In genomic region chr13:4656277-4657146, GRCm38 (mm10) we compare ENCODE assay signal across 20 mouse cellular contexts. TPM values are rescaled to one million over a fixed set of nuclear protein-coding genes. Genes with fewer than 3 reads are reported as not detected.
DNase-seq lines count a peak whose midpoint lies in the region; ATAC-seq lines count a peak whose summit lies in the region.
"Had no signal": no experiment of that assay in that cellular context is flagged by ENCODE, and none has a peak within 500 bp of the region (broad histone marks: within the 10 kb centered on the region; RNA-seq: fewer than 3 reads in every experiment).

No protein-coding gene starts in this region.

- H3K4me3 ChIP-seq in heart, embryonic 16.5 days (ENCODE audit: low read length): no peak overlapping the region
- H3K4me3 ChIP-seq in heart, embryonic 12.5 days: no peak overlapping the region
- H3K4me3 ChIP-seq in midbrain, embryonic 11.5 days (ENCODE audit: low read depth, low read length): no peak overlapping the region
- no peak overlapping the region for H3K4me3 ChIP-seq in midbrain, embryonic 10.5 days
- H3K4me3 ChIP-seq in midbrain, embryonic 15.5 days: no peak overlapping the region
- no peak overlapping the region for H3K4me3 ChIP-seq in forebrain, embryonic 11.5 days (ENCODE audit: low read depth, low read length)
- H3K4me3 ChIP-seq: hindbrain, embryonic 12.5 days; left cerebral cortex, adult 2 months; limb, embryonic 12.5 days; liver, embryonic 12.5 days had no signal

- ATAC-seq in heart, embryonic 16.5 days (replicated peaks; ENCODE audit: extremely low read depth, insufficient read depth, low FRiP score): no peak
- no peak for ATAC-seq in heart, embryonic 12.5 days (ENCODE audit: insufficient number of reproducible peaks, low FRiP score)
- ATAC-seq in midbrain, embryonic 11.5 days (ENCODE audit: low FRiP score): peak; percentile 73; the same call in 1 of the 2 replicates
- peak; percentile 83 for ATAC-seq in midbrain, embryonic 15.5 days (replicated peaks)
- no peak for ATAC-seq in forebrain, embryonic 11.5 days (replicated peaks; ENCODE audit: low FRiP score)
- no peak for ATAC-seq in megakaryocyte, adult 5-6 weeks (ENCODE audit: poor library complexity, severe bottlenecking)
- ATAC-seq: activated CD4-positive, CD25-positive, alpha-beta regulatory T cell, adult 4 months; intestine, embryonic 16.5 days; liver, embryonic 12.5 days had no signal

- H3K4me1 ChIP-seq in heart, embryonic 16.5 days (ENCODE audit: control insufficient read depth, insufficient read depth, low read length): no peaks in the 10 kb centered on the region
- no peaks in the 10 kb centered on the region for H3K4me1 ChIP-seq in heart, embryonic 12.5 days (replicated peaks)
- no peaks in the 10 kb centered on the region for H3K4me1 ChIP-seq in midbrain, embryonic 11.5 days (ENCODE audit: control insufficient read depth, insufficient read depth, low read length)
- no peaks in the 10 kb centered on the region for H3K4me1 ChIP-seq in midbrain, embryonic 10.5 days
- no peaks in the 10 kb centered on the region for H3K4me1 ChIP-seq in midbrain, embryonic 15.5 days
- no peaks in the 10 kb centered on the region for H3K4me1 ChIP-seq in forebrain, embryonic 11.5 days (replicated peaks; ENCODE audit: control insufficient read depth, insufficient read depth, low read length)
- H3K4me1 ChIP-seq: hindbrain, embryonic 12.5 days; limb, embryonic 12.5 days; liver, embryonic 12.5 days had no signal

- intact Hi-C loops in heart, postnatal 10 days (cut with DNase I): no loop called here

- H3K4me2 ChIP-seq in heart, embryonic 16.5 days (ENCODE audit: low read depth, low read length): no peak overlapping the region
- H3K4me2 ChIP-seq in heart, embryonic 12.5 days: no peak overlapping the region
- H3K4me2 ChIP-seq in midbrain, embryonic 11.5 days: no peak overlapping the region
- no peak overlapping the region for H3K4me2 ChIP-seq in midbrain, embryonic 15.5 days
- no peak overlapping the region for H3K4me2 ChIP-seq in forebrain, embryonic 11.5 days (ENCODE audit: low read depth, low read length, severe bottlenecking)
- H3K4me2 ChIP-seq: hindbrain, embryonic 12.5 days; limb, embryonic 12.5 days; liver, embryonic 12.5 days had no signal

- peak overlapping the region; percentile 45; the same call in 1 of the 2 replicates for H3K27ac ChIP-seq in heart, embryonic 16.5 days (ENCODE audit: low read length)
- no peak overlapping the region for H3K27ac ChIP-seq in heart, embryonic 12.5 days (ENCODE audit: poor library complexity, severe bottlenecking)
- no peak overlapping the region for H3K27ac ChIP-seq in midbrain, embryonic 11.5 days (ENCODE audit: low read depth, low read length)
- H3K27ac ChIP-seq in midbrain, embryonic 10.5 days (replicated peaks): no peak overlapping the region
- no peak overlapping the region for H3K27ac ChIP-seq in midbrain, embryonic 15.5 days
- H3K27ac ChIP-seq in forebrain, embryonic 11.5 days (ENCODE audit: low read depth, low read length): no peak overlapping the region
- H3K27ac ChIP-seq: hindbrain, embryonic 12.5 days; left cerebral cortex, adult 2 months; limb, embryonic 12.5 days; liver, embryonic 12.5 days; stomach, postnatal 0 days had no signal

- H3K36me3 ChIP-seq in heart, embryonic 16.5 days (ENCODE audit: control insufficient read depth, insufficient read depth): no peaks in the 10 kb centered on the region
- no peaks in the 10 kb centered on the region for H3K36me3 ChIP-seq in heart, embryonic 12.5 days
- H3K36me3 ChIP-seq in midbrain, embryonic 11.5 days (ENCODE audit: control insufficient read depth, insufficient read depth, low read length): no peaks in the 10 kb centered on the region
- H3K36me3 ChIP-seq in midbrain, embryonic 10.5 days: no peaks in the 10 kb centered on the region
- no peaks in the 10 kb centered on the region for H3K36me3 ChIP-seq in midbrain, embryonic 15.5 days (replicated peaks)
- no peaks in the 10 kb centered on the region for H3K36me3 ChIP-seq in forebrain, embryonic 11.5 days (ENCODE audit: control insufficient read depth, insufficient read depth, low read length)
- H3K36me3 ChIP-seq: hindbrain, embryonic 12.5 days; limb, embryonic 12.5 days; liver, embryonic 12.5 days had no signal

- 68% methylated on average over 16 of the region's 16 CpGs for WGBS in heart, embryonic 16.5 days
- 79% methylated on average over 16 of the region's 16 CpGs for WGBS in heart, embryonic 12.5 days
- 75% methylated on average over 16 of the region's 16 CpGs for WGBS in midbrain, embryonic 11.5 days
- 87% methylated on average over 16 of the region's 16 CpGs for WGBS in midbrain, embryonic 10.5 days
- 56% methylated on average over 16 of the region's 16 CpGs for WGBS in midbrain, embryonic 15.5 days
- WGBS in forebrain, embryonic 11.5 days: 85% methylated on average over 16 of the region's 16 CpGs

- DNase-seq in midbrain, embryonic 11.5 days (ENCODE audit: low spot score, missing footprints): peak; percentile 49
- no peak for DNase-seq in midbrain, embryonic 10.5 days (ENCODE audit: low spot score)
- DNase-seq in heart, postnatal 10 days: peak; percentile 23 to 41
- no peak for DNase-seq in forebrain, embryonic 11.5 days (ENCODE audit: low spot score)
- DNase-seq: adrenal gland, postnatal 10 days; embryo, embryonic 11 days; kidney, postnatal 36 days; lung, adult 2 months; lung, postnatal 36 days had no signal

- no peaks in the 10 kb centered on the region for H3K27me3 ChIP-seq in heart, embryonic 16.5 days (ENCODE audit: control insufficient read depth, insufficient read depth, low read length)
- H3K27me3 ChIP-seq in heart, embryonic 12.5 days (replicated peaks): no peaks in the 10 kb centered on the region
- H3K27me3 ChIP-seq in midbrain, embryonic 11.5 days (ENCODE audit: control insufficient read depth, insufficient read depth, low read length): no peaks in the 10 kb centered on the region
- no peaks in the 10 kb centered on the region for H3K27me3 ChIP-seq in midbrain, embryonic 10.5 days (ENCODE audit: low read depth, poor library complexity, severe bottlenecking)
- no peaks in the 10 kb centered on the region for H3K27me3 ChIP-seq in midbrain, embryonic 15.5 days (replicated peaks)
- H3K27me3 ChIP-seq in forebrain, embryonic 11.5 days (ENCODE audit: control insufficient read depth, insufficient read depth, low read length): no peaks in the 10 kb centered on the region
- H3K27me3 ChIP-seq: hindbrain, embryonic 12.5 days; limb, embryonic 12.5 days; liver, embryonic 12.5 days had no signal

- H3K9ac ChIP-seq in heart, embryonic 16.5 days (ENCODE audit: low read length): no peak overlapping the region
- no peak overlapping the region for H3K9ac ChIP-seq in heart, embryonic 12.5 days
- H3K9ac ChIP-seq in midbrain, embryonic 11.5 days (ENCODE audit: low read length): no peak overlapping the region
- no peak overlapping the region for H3K9ac ChIP-seq in midbrain, embryonic 15.5 days
- H3K9ac ChIP-seq in forebrain, embryonic 11.5 days (ENCODE audit: low read length): no peak overlapping the region
- H3K9ac ChIP-seq: hindbrain, embryonic 12.5 days; limb, embryonic 12.5 days; liver, embryonic 12.5 days had no signal

- H3K9me3 ChIP-seq in heart, embryonic 16.5 days (replicated peaks; ENCODE audit: control insufficient read depth, low read length): no peaks in the 10 kb centered on the region
- no peaks in the 10 kb centered on the region for H3K9me3 ChIP-seq in heart, embryonic 12.5 days (replicated peaks)
- H3K9me3 ChIP-seq in midbrain, embryonic 11.5 days (ENCODE audit: control insufficient read depth, low read length): no peaks in the 10 kb centered on the region
- H3K9me3 ChIP-seq in midbrain, embryonic 10.5 days (replicated peaks): peaks cover 4% of the 10 kb centered on the region
- H3K9me3 ChIP-seq in midbrain, embryonic 15.5 days: no peaks in the 10 kb centered on the region
- no peaks in the 10 kb centered on the region; the same call in 1 of the 2 replicates for H3K9me3 ChIP-seq in forebrain, embryonic 11.5 days (ENCODE audit: control insufficient read depth, low read length)
- H3K9me3 ChIP-seq: hindbrain, embryonic 12.5 days; limb, embryonic 12.5 days; liver, embryonic 12.5 days had no signal

RNA-seq across cellular contexts. Expression of gene Akr1e1, which starts 47.5 kb away (rescaled TPM):
- 42.2 and 47.6 TPM in 2 replicates for polyA plus RNA-seq in heart, embryonic 16.5 days (2015; fragmentation: Nextera tagmentation; extraction: Ambion mirVana)
- 44.5 and 47.5 TPM in 2 replicates for polyA plus RNA-seq in heart, embryonic 12.5 days (2016; fragmentation: Nextera tagmentation; extraction: Ambion mirVana)
- 53.6 and 55.1 TPM in 2 replicates for polyA plus RNA-seq in midbrain, embryonic 11.5 days (2014; fragmentation: Nextera tagmentation; extraction: Ambion mirVana)
- polyA plus RNA-seq in midbrain, embryonic 10.5 days (2016; fragmentation: Nextera tagmentation; extraction: Ambion mirVana): 61.2 and 65.3 TPM in 2 replicates
- 10 to 100 TPM; 17.7 to 20.3 TPM for total RNA-seq in heart, postnatal 10 days (2021)
- polyA plus RNA-seq in midbrain, embryonic 15.5 days (2015; fragmentation: Nextera tagmentation; extraction: Ambion mirVana): 40.1 and 41.1 TPM in 2 replicates
- 45.2 and 49.1 TPM in 2 replicates for polyA plus RNA-seq in forebrain, embryonic 11.5 days (2014; fragmentation: Nextera tagmentation; extraction: Ambion mirVana)
- total RNA-seq in megakaryocyte, adult 5-6 weeks (2015): 9.4 and 15.6 TPM in 2 replicates
- total RNA-seq in megakaryocyte, adult 5-6 weeks (2017): 3.3 and 3.9 TPM in 2 replicates

Comparison
In these comparisons a context has a peak if more than half of its experiments do, and no peak if none do; other contexts are left out.
1. DNase-seq: peak in midbrain, embryonic 11.5 days (single experiment) and heart, postnatal 10 days (2 of 2); none in midbrain, embryonic 10.5 days (single experiment) and forebrain, embryonic 11.5 days (single experiment).
2. ATAC-seq: peak in midbrain, embryonic 11.5 days (single experiment) and midbrain, embryonic 15.5 days (single experiment); none in heart, embryonic 16.5 days (single experiment), heart, embryonic 12.5 days (single experiment), forebrain, embryonic 11.5 days (single experiment) and megakaryocyte, adult 5-6 weeks (single experiment).